Mouse (Mus musculus) lung, postnatal 0 days (tissue): ENCODE results near the gene Lin54. TPM values are rescaled to one million over a fixed set of nuclear protein-coding genes. Genes with fewer than 3 reads are reported as not detected.
"Not testable (repeated sequence)": the region's sequence is repeated elsewhere in the genome, so short reads cannot be mapped to it uniquely, and the experiment has no call there.

Experiments used
- ATAC-seq: fragments of 200-750 bp; cut with Nextera tagmentation; 2 replicates; pipeline ENCODE4 v1.8.0; 2017; ENCODE audit warnings: moderate library complexity
- DNase-seq: peaks from one replicate; pipeline ENCODE4 v3.0.0-alpha.2; 2016; ENCODE audit warnings: low spot score
- H3K27ac ChIP-seq: fragments of 300-500 bp; sonication (generic); 2 replicates; pipeline ENCODE4 v1.5.1; 2014; ENCODE audit warnings: antibody characterized with exemption, mild to moderate bottlenecking, low read length, mixed read lengths
- H3K27me3 ChIP-seq: fragments of 300-500 bp; sonication (generic); replicated peaks from 2 replicates; pipeline ENCODE4 v1.6.1; 2014; ENCODE audit warnings: low read length, mixed read lengths; ENCODE audit not compliant: insufficient read depth
- H3K36me3 ChIP-seq: fragments of 300-500 bp; sonication (generic); 2 replicates; pipeline ENCODE4 v1.6.1; 2014; ENCODE audit warnings: low read length, mixed read lengths; ENCODE audit not compliant: insufficient read depth
- H3K4me1 ChIP-seq: fragments of 300-500 bp; sonication (generic); 2 replicates; pipeline ENCODE4 v1.6.1; 2014; ENCODE audit warnings: antibody characterized with exemption, low read depth, low read length, mixed read lengths; ENCODE audit not compliant: insufficient read depth
- H3K4me2 ChIP-seq: fragments of 300-500 bp; sonication (generic); replicated peaks from 2 replicates; pipeline ENCODE4 v1.6.1; 2014; ENCODE audit warnings: low read depth, mild to moderate bottlenecking, low read length, moderate library complexity, mixed read lengths
- H3K4me3 ChIP-seq: fragments of 300-500 bp; sonication (generic); 2 replicates; pipeline ENCODE4 v1.5.1; 2014; ENCODE audit warnings: low read depth, low read length
- H3K9ac ChIP-seq: fragments of 300-500 bp; sonication (generic); replicated peaks from 2 replicates; pipeline ENCODE4 v1.6.1; 2014; ENCODE audit warnings: low read depth, mild to moderate bottlenecking
- H3K9me3 ChIP-seq: fragments of 300-500 bp; sonication (generic); 2 replicates; pipeline ENCODE4 v1.6.1; 2016; ENCODE audit warnings: low read length, mixed read lengths
- CTCF ChIP-seq: IDR thresholded peaks from 2 replicates; pipeline ENCODE4 v1.5.1; 2016; ENCODE audit warnings: antibody characterized with exemption, mild to moderate bottlenecking
- EP300 ChIP-seq: IDR thresholded peaks from 2 replicates; pipeline ENCODE4 v1.6.1; 2016; ENCODE audit warnings: antibody characterized with exemption, mild to moderate bottlenecking, control low read depth
- WGBS: fragments of 180-500 bp; shearing (Covaris S2); extraction: QIAGEN DNeasy Blood & Tissue Kit; methylation state at CpG from one replicate; pipeline ENCODE4 v1.1.7; 2014; 5-methylcytosine and 5-hydroxymethylcytosine counted together
- polyA plus RNA-seq: library from polyadenylated mRNA; unstranded; fragments of >200 nt; fragmentation: Nextera tagmentation; extraction: Ambion mirVana; gene quantifications from 2 replicates; pipeline ENCODE4 v1.2.1, GENCODE M21; 2015

Lin54 gene
- polyA plus RNA-seq, 1 experiment from 2014 or later, result 5.9 TPM

- DNase-seq (peak; percentile 99), ATAC-seq (peak; percentile 100)
- Histone ChIP-seq H3K9ac (peak overlapping the region; percentile 88), H3K4me2 (peak overlapping the region; percentile 78), H3K36me3 (no peaks in the 10 kb centered on the region; the same call in 1 of the 2 replicates), H3K4me1 (peaks cover 22% of the 10 kb centered on the region), H3K4me3 (peak overlapping the region; percentile 72), H3K27ac (peak overlapping the region; percentile 88), H3K9me3 (no peaks in the 10 kb centered on the region), H3K27me3 (no peaks in the 10 kb centered on the region)
- TF ChIP-seq CTCF (no peak), EP300 (peak; percentile 81; the same call in 1 of the 2 replicates)
- under 1% methylated on average over 53 of the region's 53 CpGs for WGBS
Observed at GRCm38 (mm10) chr5:100429344-100430075, 70.9 kb downstream of the Lin54 start.

GRCm38 (mm10) chr5:100428734-100429343 is 71.6 kb downstream of the Lin54 start:
- TF ChIP-seq EP300 (no peak), CTCF (no peak)
- under 1% methylated on average over 20 of the region's 20 CpGs for WGBS
- DNase-seq (no peak), ATAC-seq (peak; percentile 28)
- Histone ChIP-seq H3K36me3 (no peaks in the 10 kb centered on the region; the same call in 1 of the 2 replicates), H3K27me3 (no peaks in the 10 kb centered on the region), H3K9me3 (no peaks in the 10 kb centered on the region), H3K27ac (peak overlapping the region; percentile 88), H3K4me1 (peaks cover 24% of the 10 kb centered on the region), H3K9ac (peak overlapping the region; percentile 35), H3K4me3 (peak overlapping the region; percentile 72), H3K4me2 (peak overlapping the region; percentile 78)

- Histone ChIP-seq H3K9me3 (no peaks in the 10 kb centered on the region), H3K27ac (no peak overlapping the region), H3K36me3 (no peaks in the 10 kb centered on the region; the same call in 1 of the 2 replicates), H3K27me3 (no peaks in the 10 kb centered on the region), H3K4me3 (peak overlapping the region; percentile 72), H3K4me2 (peak overlapping the region; percentile 78), H3K4me1 (peaks cover 27% of the 10 kb centered on the region), H3K9ac (peak overlapping the region; percentile 35)
- ATAC-seq, result no peak
- 3% methylated on average over 5 of the region's 5 CpGs for WGBS
- no peak for TF ChIP-seq CTCF
- no peak for TF ChIP-seq EP300
- no peak for DNase-seq
Observed at GRCm38 (mm10) chr5:100428031-100428733, 72.3 kb downstream of the Lin54 start.

- ATAC-seq (no peak), DNase-seq (no peak)
- H3K4me2 ChIP-seq, result no peak overlapping the region; the same call in 1 of the 2 replicates
- no peak overlapping the region for H3K4me3 ChIP-seq
- H3K27me3 ChIP-seq, result no peaks in the 10 kb centered on the region
- TF ChIP-seq EP300, result no peak
- no peak for TF ChIP-seq CTCF
- no peak overlapping the region for H3K27ac ChIP-seq
- H3K9me3 ChIP-seq, result no peaks in the 10 kb centered on the region
- H3K9ac ChIP-seq, result peak overlapping the region; percentile 2; the same call in 1 of the 2 replicates
- no peaks in the 10 kb centered on the region; the same call in 1 of the 2 replicates for H3K36me3 ChIP-seq
- H3K4me1 ChIP-seq, result peaks cover 27% of the 10 kb centered on the region
- WGBS, result 32% methylated on average over 9 of the region's 9 CpGs
Observed at GRCm38 (mm10) chr5:100427276-100427675, 73.2 kb downstream of the Lin54 start.

- H3K36me3 ChIP-seq, ATAC-seq, DNase-seq, H3K9ac ChIP-seq, H3K27ac ChIP-seq, H3K9me3 ChIP-seq, H3K4me3 ChIP-seq, H3K27me3 ChIP-seq, H3K4me2 ChIP-seq: not testable (repeated sequence)
- peaks cover 27% of the 10 kb centered on the region for H3K4me1 ChIP-seq
- WGBS, result 74% methylated on average over 2 of the region's 2 CpGs
Observed at GRCm38 (mm10) chr5:100425823-100426222, 74.6 kb downstream of the Lin54 start.

GRCm38 (mm10) chr5:100424252-100424651 is 76.2 kb downstream of the Lin54 start:
- 54% methylated on average over 3 of the region's 3 CpGs for WGBS
- no peak for DNase-seq
- Histone ChIP-seq H3K9ac (no peak overlapping the region), H3K4me2 (no peak overlapping the region), H3K27me3 (no peaks in the 10 kb centered on the region), H3K4me3 (no peak overlapping the region), H3K9me3 (no peaks in the 10 kb centered on the region), H3K27ac (no peak overlapping the region), H3K4me1 (peaks cover 20% of the 10 kb centered on the region), H3K36me3 (peaks cover 12% of the 10 kb centered on the region; the same call in 1 of the 2 replicates)
- no peak for ATAC-seq
- TF ChIP-seq CTCF (no peak), EP300 (no peak)
